Mouse (Mus musculus) natural killer cell, adult 2 months (primary cell): ENCODE measurements around the gene Zfp619.
"Not testable (repeated sequence)": the region's sequence is repeated elsewhere in the genome, so short reads cannot be mapped to it uniquely, and the experiment has no call there.

Experiments
- DNase-seq, 2 experiments: peaks; one replicate each; pipeline ENCODE4 v3.0.0; 2022; ENCODE audit warnings: low spot score in 2 of 2

Zfp619 gene

DNA sequence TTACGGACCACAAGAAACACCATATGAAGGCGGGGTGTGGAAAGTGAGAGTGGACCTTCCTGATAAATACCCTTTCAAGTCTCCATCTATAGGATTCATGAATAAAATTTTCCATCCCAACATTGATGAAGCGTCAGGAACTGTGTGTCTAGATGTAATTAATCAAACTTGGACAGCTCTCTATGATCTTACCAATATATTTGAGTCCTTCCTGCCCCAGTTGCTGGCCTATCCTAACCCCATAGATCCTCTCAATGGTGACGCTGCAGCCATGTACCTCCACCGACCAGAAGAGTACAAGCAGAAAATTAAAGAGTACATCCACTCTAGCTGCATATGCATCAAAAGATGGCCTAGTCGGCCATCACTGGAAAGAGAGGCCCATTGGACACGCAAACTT is 71.5 kb downstream of the Zfp619 start:
- DNase-seq, result not testable (repeated sequence)
